Mouse (Mus musculus) stomach, embryonic 14.5 days (tissue): ENCODE measurements around the gene Pced1b. TPM values are rescaled to one million over a fixed set of nuclear protein-coding genes. Genes with fewer than 3 reads are reported as not detected.

ENCODE experiments used
- ATAC-seq: fragments of 200-750 bp; cut with Nextera tagmentation; 2 replicates; pipeline ENCODE4 v1.8.0; 2017; ENCODE audit warnings: low read depth, moderate TSS enrichment; ENCODE audit not compliant: insufficient number of reproducible peaks, insufficient read depth, low FRiP score
- H3K27ac ChIP-seq: fragments of 300-500 bp; sonication (generic); 2 replicates; pipeline ENCODE4 v1.5.1; 2014; ENCODE audit warnings: mild to moderate bottlenecking, low read length, moderate library complexity, mixed read lengths
- H3K27me3 ChIP-seq: fragments of 300-500 bp; sonication (generic); 2 replicates; pipeline ENCODE4 v1.6.1; 2014; ENCODE audit warnings: low read length, control low read depth, mixed read lengths; ENCODE audit not compliant: control insufficient read depth, insufficient read depth
- H3K36me3 ChIP-seq: fragments of 300-500 bp; sonication (generic); 2 replicates; pipeline ENCODE4 v1.6.1; 2014; ENCODE audit warnings: mild to moderate bottlenecking, control low read depth, low read length, moderate library complexity, mixed read lengths; ENCODE audit not compliant: control insufficient read depth, insufficient read depth
- H3K4me1 ChIP-seq: fragments of 300-500 bp; sonication (generic); 2 replicates; pipeline ENCODE4 v1.6.1; 2014; ENCODE audit warnings: low read length, control low read depth, mixed read lengths; ENCODE audit not compliant: control insufficient read depth, insufficient read depth
- H3K4me2 ChIP-seq: fragments of 300-500 bp; sonication (generic); replicated peaks from 2 replicates; pipeline ENCODE4 v1.6.1; 2014; ENCODE audit warnings: low read depth, low read length, control low read depth
- H3K4me3 ChIP-seq: fragments of 300-500 bp; sonication (generic); 2 replicates; pipeline ENCODE4 v1.5.1; 2014; ENCODE audit warnings: low read depth, low read length, control low read depth
- H3K9ac ChIP-seq: fragments of 300-500 bp; sonication (generic); replicated peaks from 2 replicates; pipeline ENCODE4 v1.6.1; 2014; ENCODE audit warnings: low read depth, mild to moderate bottlenecking, control low read depth, low read length, moderate library complexity, mixed read lengths
- H3K9me3 ChIP-seq: fragments of 300-500 bp; sonication (generic); 2 replicates; pipeline ENCODE4 v1.6.1; 2016; ENCODE audit warnings: low read depth, low read length, control low read depth; ENCODE audit not compliant: control insufficient read depth
- WGBS: fragments of 180-500 bp; shearing (Covaris S2); extraction: QIAGEN DNeasy Blood & Tissue Kit; methylation state at CpG from one replicate; pipeline ENCODE4 v1.1.7; 2014; 5-methylcytosine and 5-hydroxymethylcytosine counted together
- polyA plus RNA-seq: library from polyadenylated mRNA; unstranded; fragments of >200 nt; fragmentation: Nextera tagmentation; extraction: Ambion mirVana; gene quantifications from 2 replicates; pipeline ENCODE4 v1.2.1, GENCODE M21; 2014

Pced1b gene
- polyA plus RNA-seq, 1 experiment from 2014 or later, result 4.1 TPM

- Histone ChIP-seq H3K4me1 (no peaks in the 10 kb centered on the region), H3K4me3 (no peak overlapping the region), H3K27me3 (no peaks in the 10 kb centered on the region), H3K27ac (no peak overlapping the region), H3K36me3 (no peaks in the 10 kb centered on the region), H3K9ac (no peak overlapping the region), H3K4me2 (no peak overlapping the region), H3K9me3 (no peaks in the 10 kb centered on the region)
- no peak for ATAC-seq
- 77% methylated on average over 9 of the region's 9 CpGs for WGBS
These were observed 63.3 kb downstream of the Pced1b start for GRCm38 (mm10) chr15:97310251-97310650.

DNA sequence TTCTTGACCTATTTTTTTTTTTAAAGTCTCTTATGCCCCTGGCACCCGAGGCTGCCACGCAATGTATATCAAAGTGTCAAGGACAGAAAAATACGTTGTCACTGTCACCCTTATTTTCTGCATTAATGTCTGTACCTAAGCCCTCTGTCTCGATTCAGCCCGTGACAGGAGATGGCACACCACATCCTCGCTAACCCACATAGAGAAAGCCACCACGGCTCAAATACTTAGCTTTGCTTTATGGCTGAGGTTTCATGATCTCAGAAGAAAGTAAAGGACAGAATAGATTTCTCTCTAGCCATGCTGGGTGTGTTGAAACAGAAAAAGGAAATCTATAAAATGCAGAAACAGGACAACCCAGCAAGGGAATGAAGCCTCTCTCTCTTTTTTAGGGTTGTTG is 64.3 kb downstream of the Pced1b start:
- H3K9me3 ChIP-seq, result no peaks in the 10 kb centered on the region
- no peaks in the 10 kb centered on the region for H3K27me3 ChIP-seq
- no peak overlapping the region for H3K27ac ChIP-seq
- H3K4me3 ChIP-seq, result no peak overlapping the region
- no peaks in the 10 kb centered on the region for H3K36me3 ChIP-seq
- WGBS, result 81% methylated on average over 7 of the region's 7 CpGs
- no peak for ATAC-seq
- H3K4me2 ChIP-seq, result no peak overlapping the region
- H3K4me1 ChIP-seq, result no peaks in the 10 kb centered on the region
- H3K9ac ChIP-seq, result no peak overlapping the region

DNA sequence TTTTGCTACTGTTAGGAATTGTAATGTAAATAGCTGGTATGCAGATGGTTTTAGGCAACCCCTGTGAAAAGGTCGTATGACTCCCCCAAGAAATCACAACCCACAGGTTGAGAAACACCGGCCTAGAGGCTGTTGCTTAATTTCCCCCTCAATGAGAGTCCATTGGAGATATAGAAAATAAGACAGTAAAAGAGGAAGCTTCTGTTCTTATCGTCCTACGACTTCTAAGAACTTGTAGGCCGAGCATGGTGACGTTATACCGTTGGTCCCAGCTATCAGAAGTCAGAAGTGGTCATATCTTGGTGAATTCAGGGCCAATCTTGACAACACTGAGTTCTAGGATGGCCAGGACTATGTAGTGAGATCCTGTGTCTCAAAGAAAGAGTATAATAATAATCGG is 65.0 kb downstream of the Pced1b start:
- 89% methylated on average over 8 of the region's 8 CpGs for WGBS
- H3K27me3 ChIP-seq, result no peaks in the 10 kb centered on the region
- no peak for ATAC-seq
- H3K9me3 ChIP-seq, result no peaks in the 10 kb centered on the region
- H3K4me1 ChIP-seq, result no peaks in the 10 kb centered on the region
- H3K9ac ChIP-seq, result no peak overlapping the region
- H3K27ac ChIP-seq, result no peak overlapping the region
- H3K4me2 ChIP-seq, result no peak overlapping the region
- H3K36me3 ChIP-seq, result no peaks in the 10 kb centered on the region
- H3K4me3 ChIP-seq, result no peak overlapping the region

- Histone ChIP-seq H3K9ac (no peak overlapping the region), H3K9me3 (no peaks in the 10 kb centered on the region), H3K27me3 (no peaks in the 10 kb centered on the region), H3K36me3 (no peaks in the 10 kb centered on the region), H3K4me2 (no peak overlapping the region), H3K4me1 (no peaks in the 10 kb centered on the region), H3K4me3 (no peak overlapping the region), H3K27ac (no peak overlapping the region)
- ATAC-seq, result no peak
- WGBS, result 84% methylated on average over 14 of the region's 14 CpGs
These were observed 68.0 kb downstream of the Pced1b start for GRCm38 (mm10) chr15:97314720-97315421.

DNA sequence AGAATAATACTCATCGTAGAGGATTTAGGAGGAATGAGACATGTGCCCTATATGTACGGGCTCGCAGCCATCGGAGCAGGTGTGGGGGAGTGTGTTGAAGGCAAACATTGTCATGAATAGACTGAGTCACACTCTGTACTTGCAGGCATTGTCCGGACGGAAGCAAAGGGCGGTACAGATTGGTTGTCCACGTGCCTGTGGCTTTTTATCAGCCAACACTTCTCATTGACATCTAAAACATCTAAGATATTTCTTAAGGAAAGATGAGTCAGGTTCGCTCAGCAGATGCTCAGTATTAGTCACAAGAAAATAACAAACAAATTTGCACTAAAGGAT is 68.5 kb downstream of the Pced1b start:
- ATAC-seq, result no peak
- H3K27ac ChIP-seq, result no peak overlapping the region
- WGBS, result 70% methylated on average over 9 of the region's 9 CpGs

GRCm38 (mm10) chr15:97318365-97319001 is 71.6 kb downstream of the Pced1b start:
- no peak overlapping the region for H3K9ac ChIP-seq
- no peaks in the 10 kb centered on the region for H3K36me3 ChIP-seq
- H3K27me3 ChIP-seq, result no peaks in the 10 kb centered on the region
- no peaks in the 10 kb centered on the region for H3K4me1 ChIP-seq
- ATAC-seq, result no peak
- WGBS, result 61% methylated on average over 21 of the region's 21 CpGs
- H3K27ac ChIP-seq, result no peak overlapping the region
- H3K4me2 ChIP-seq, result no peak overlapping the region
- H3K9me3 ChIP-seq, result no peaks in the 10 kb centered on the region
- no peak overlapping the region for H3K4me3 ChIP-seq

More for the DNA sequence above, 68.5 kb downstream of the Pced1b start:
- no peaks in the 10 kb centered on the region for H3K4me1 ChIP-seq
- no peaks in the 10 kb centered on the region for H3K36me3 ChIP-seq
- no peaks in the 10 kb centered on the region for H3K9me3 ChIP-seq
- no peaks in the 10 kb centered on the region for H3K27me3 ChIP-seq
- H3K9ac ChIP-seq, result no peak overlapping the region
- no peak overlapping the region for H3K4me2 ChIP-seq
- H3K4me3 ChIP-seq, result no peak overlapping the region

DNA sequence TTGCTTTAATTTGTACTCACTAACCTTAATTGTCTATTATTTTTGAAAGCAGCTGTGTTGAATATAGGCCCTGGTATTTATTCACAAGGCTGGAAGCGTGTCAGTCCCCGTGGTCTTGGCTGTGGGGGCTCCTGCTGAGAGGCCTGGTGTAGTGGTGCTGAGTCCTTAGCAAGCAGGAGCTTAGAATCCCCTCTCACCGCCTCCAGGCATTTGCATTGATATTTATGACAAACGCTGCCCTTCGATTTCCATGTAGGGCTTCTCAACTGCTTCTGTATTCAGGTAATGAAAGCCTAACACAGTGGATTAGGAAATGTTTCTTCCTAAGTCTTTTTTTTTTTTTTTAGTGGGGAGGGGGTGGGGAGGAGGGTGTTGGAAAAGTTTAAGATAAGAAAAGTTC is 75.9 kb downstream of the Pced1b start:
- no peaks in the 10 kb centered on the region for H3K4me1 ChIP-seq
- WGBS, result 70% methylated on average over 5 of the region's 5 CpGs

DNA sequence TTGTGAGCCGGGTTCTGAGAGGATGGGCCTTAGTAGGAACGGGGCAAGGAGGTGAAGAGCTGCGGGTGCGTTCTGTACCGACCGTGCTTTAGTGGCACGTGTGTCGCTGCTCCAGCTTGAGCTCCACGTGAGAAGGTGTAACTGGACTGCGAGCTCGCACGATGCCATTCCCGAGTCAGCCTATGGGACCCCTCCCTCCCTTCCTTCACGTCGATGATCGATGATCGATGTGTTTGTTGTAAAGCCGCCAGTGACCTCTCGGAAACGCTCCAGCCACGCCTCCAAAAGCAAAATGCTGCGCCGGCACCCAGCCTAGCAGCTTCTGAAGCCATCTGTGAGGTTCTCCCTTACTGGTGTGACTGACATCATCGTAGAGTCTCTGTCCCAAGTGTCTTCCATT is 76.6 kb downstream of the Pced1b start:
- no peak overlapping the region for H3K9ac ChIP-seq
- H3K4me1 ChIP-seq, result no peaks in the 10 kb centered on the region
- H3K36me3 ChIP-seq, result no peaks in the 10 kb centered on the region
- no peaks in the 10 kb centered on the region for H3K9me3 ChIP-seq
- H3K4me2 ChIP-seq, result 0 out of 2 replicates have a peak overlapping the region, but pooled peaks have one; percentile 1
- no peak overlapping the region for H3K4me3 ChIP-seq
- WGBS, result 68% methylated on average over 24 of the region's 24 CpGs
- H3K27me3 ChIP-seq, result no peaks in the 10 kb centered on the region
- no peak for ATAC-seq
- no peak overlapping the region for H3K27ac ChIP-seq

More for the DNA sequence above, 75.9 kb downstream of the Pced1b start:
- Histone ChIP-seq H3K4me3 (no peak overlapping the region), H3K36me3 (no peaks in the 10 kb centered on the region), H3K27me3 (no peaks in the 10 kb centered on the region), H3K9ac (no peak overlapping the region), H3K4me2 (no peak overlapping the region), H3K27ac (no peak overlapping the region), H3K9me3 (no peaks in the 10 kb centered on the region)
- ATAC-seq, result no peak

GRCm38 (mm10) chr15:97324311-97324710 is 77.4 kb downstream of the Pced1b start:
- WGBS, result 67% methylated on average over 9 of the region's 9 CpGs
- ATAC-seq, result no peak
- Histone ChIP-seq H3K9ac (no peak overlapping the region), H3K4me1 (no peaks in the 10 kb centered on the region), H3K36me3 (no peaks in the 10 kb centered on the region), H3K9me3 (no peaks in the 10 kb centered on the region), H3K4me2 (no peak overlapping the region), H3K27ac (no peak overlapping the region), H3K4me3 (no peak overlapping the region), H3K27me3 (no peaks in the 10 kb centered on the region)
